Mouse (Mus musculus) ES-E14 (cell line): Measurements from ENCODE around the gene Aplp2.

ENCODE experiments used
- CHD2 ChIP-seq: IDR thresholded peaks from 2 replicates; pipeline ENCODE4 v1.6.1; 2014; ENCODE audit warnings: mild to moderate bottlenecking, low read depth, low read length, inconsistent platforms
- ZC3H11A ChIP-seq: IDR thresholded peaks from 2 replicates; pipeline ENCODE4 v1.6.1; 2012; ENCODE audit warnings: low read depth, mild to moderate bottlenecking, inconsistent platforms, low read length, borderline replicate concordance

GRCm38 (mm10) chr9:31142924-31143323 is 68.7 kb downstream of the Aplp2 start:
- TF ChIP-seq CHD2 (no peak), ZC3H11A (no peak)
